Mouse (Mus musculus): Measurements from ENCODE around the gene BC025446. TPM values are rescaled to one million over a fixed set of nuclear protein-coding genes. Genes with fewer than 3 reads are reported as not detected.
"Not testable (repeated sequence)": the region's sequence is repeated elsewhere in the genome, so short reads cannot be mapped to it uniquely, and the experiment has no call there.

Gene BC025446
- total RNA-seq (2014; fragmentation: Nextera tagmentation) (not detected in 2 replicates), total RNA-seq (2017) (0.12 TPM in 1 of 2 replicates, not detected in the other), polyA plus RNA-seq (2012) (not detected in 2 replicates)

DNA sequence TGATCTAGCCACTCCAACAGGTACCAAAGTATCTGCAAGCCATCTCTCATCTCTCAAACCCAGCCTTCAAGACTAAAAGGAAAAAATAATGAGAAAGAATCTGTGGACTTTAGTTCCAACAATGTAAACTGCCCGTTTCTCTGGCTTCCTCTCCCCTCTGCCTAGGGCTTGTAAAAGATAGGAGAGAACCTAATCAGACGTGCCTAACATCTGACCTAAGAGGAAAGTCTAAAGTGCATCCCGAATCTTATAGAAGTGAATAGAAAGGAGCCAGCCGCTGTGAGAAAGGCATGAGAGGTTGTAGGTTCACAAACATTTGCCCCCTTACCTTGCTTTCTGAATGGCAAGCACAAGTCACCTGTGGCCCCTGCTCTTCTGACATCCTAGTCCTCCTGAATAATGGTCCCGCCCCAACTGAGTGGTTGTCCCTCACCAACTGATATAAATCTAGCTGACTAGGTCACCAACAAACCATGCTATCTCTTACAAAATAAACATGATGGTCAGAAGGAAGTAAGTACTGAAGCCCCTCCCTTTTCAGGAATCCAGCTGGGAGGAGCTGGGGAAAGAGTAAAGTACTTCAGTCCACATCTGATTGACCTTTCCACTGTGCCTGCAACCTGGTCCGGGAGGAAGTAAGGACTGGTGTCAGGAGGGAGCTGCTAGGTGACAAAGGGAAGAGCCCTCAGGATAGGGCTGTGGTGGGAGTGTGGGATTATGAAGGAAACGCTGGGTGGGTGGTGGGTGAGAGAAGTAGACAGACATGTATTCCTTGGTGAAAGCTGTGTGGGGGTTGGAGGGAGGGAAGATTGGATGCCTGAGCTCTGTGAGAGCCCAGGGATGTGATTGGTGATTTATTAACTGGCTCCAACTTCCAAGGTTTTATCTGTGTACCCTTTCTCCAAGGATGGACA lies at the start of gene BC025446:
TSS of gene BC025446 (plus strand) at position 599 of the 914 bp plus-strand sequence.
- ATAC-seq (ENCODE audit: extremely low read depth, insufficient number of reproducible peaks, low FRiP score, poor library complexity, severe bottlenecking), result no peak
- H3K4me3 ChIP-seq (ENCODE audit: low read depth, low read length), result no peak within 1 kb of the TSS
- H3K36me3 ChIP-seq (replicated peaks), result no peaks in the 10 kb centered on the region

DNA sequence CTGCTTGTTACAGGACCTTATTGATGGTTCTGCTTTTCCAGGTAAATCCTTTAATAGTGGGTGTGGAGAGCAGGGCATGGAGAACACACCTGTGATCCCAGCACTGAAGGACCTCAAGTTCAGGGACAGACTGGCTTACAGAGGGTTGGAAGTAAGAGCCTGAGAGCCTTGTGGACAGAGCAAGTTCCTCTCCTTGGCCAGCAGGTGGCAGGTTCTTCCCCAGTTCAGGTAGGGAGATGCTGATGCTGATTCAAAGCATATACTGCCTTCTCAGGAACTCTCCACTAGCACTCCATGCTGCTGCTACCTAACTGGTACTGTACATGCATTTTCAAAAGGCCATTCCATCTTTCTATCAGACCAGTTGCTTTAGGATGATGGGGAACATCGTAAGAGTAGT lies 40.7 kb upstream of the BC025446 start:
- Histone ChIP-seq H3K4me1 (ENCODE audit: insufficient read depth, low read depth, low read length) (no peaks in the 10 kb centered on the region), H3K27me3 (ENCODE audit: insufficient read depth, low read length) (no peaks in the 10 kb centered on the region), H3K4me3 (ENCODE audit: low read depth, low read length) (no peak overlapping the region), H3K36me3 (replicated peaks) (no peaks in the 10 kb centered on the region), H3K9me3 (replicated peaks) (peaks cover 22% of the 10 kb centered on the region)
- no peak for TF ChIP-seq CTCF (IDR thresholded peaks at IDR 0.05; ENCODE audit: low read depth, low read length)
- no peak for TF ChIP-seq GATA1 (IDR thresholded peaks at IDR 0.05; ENCODE audit: borderline replicate concordance, low read length)
- no peak for TF ChIP-seq TAL1 (conservative IDR thresholded peaks at IDR 0.05; ENCODE audit: low read depth, low read length)
- no peak for TF ChIP-seq POLR2AphosphoS5 (IDR thresholded peaks at IDR 0.05; ENCODE audit: insufficient replicate concordance, low read depth, low read length)
- TF ChIP-seq GATA2 (IDR thresholded peaks at IDR 0.05; ENCODE audit: borderline replicate concordance, low read depth, low read length), result no peak
- no peak for ATAC-seq (ENCODE audit: extremely low read depth, insufficient number of reproducible peaks, low FRiP score, poor library complexity, severe bottlenecking)
- no peak for DNase-seq (ENCODE audit: low spot score)

More for the DNA sequence above, at the start of gene BC025446:
- no peak for TF ChIP-seq POLR2AphosphoS5 (IDR thresholded peaks at IDR 0.05; ENCODE audit: insufficient replicate concordance, low read depth, low read length)
- TF ChIP-seq GATA2 (IDR thresholded peaks at IDR 0.05; ENCODE audit: borderline replicate concordance, low read depth, low read length), result no peak
- no peak for TF ChIP-seq CTCF (IDR thresholded peaks at IDR 0.05; ENCODE audit: low read depth, low read length)
- TF ChIP-seq GATA1 (IDR thresholded peaks at IDR 0.05; ENCODE audit: borderline replicate concordance, low read length), result no peak
- TF ChIP-seq TAL1 (conservative IDR thresholded peaks at IDR 0.05; ENCODE audit: low read depth, low read length), result no peak
- no peaks in the 10 kb centered on the region for H3K27me3 ChIP-seq (ENCODE audit: insufficient read depth, low read length)
- H3K4me1 ChIP-seq (ENCODE audit: insufficient read depth, low read depth, low read length), result no peaks in the 10 kb centered on the region
- DNase-seq (ENCODE audit: low spot score), result no peak
- peaks cover 47% of the 10 kb centered on the region for H3K9me3 ChIP-seq (replicated peaks)

DNA sequence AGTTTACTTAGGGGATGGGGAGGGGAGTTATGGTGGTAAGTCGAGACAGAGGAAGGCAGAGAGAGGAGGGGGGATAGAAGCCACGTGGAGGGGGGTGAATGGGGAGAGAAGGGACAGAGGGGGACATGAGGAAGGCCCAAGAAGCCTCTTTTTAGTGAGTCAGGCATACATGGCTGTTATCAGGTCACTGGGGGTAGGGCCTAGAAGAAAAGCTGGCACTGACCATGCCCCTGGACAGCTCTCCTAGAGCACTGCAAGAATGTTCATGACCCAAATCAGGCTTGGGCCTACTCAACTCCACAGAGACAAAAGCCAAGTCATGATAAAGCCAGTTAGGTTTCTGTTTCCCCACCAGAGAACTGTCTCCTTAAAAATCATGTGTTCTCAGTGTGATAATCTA lies 29.9 kb upstream of the BC025446 start:
- no peak overlapping the region for H3K4me3 ChIP-seq (ENCODE audit: low read depth, low read length)
- no peaks in the 10 kb centered on the region for H3K27me3 ChIP-seq (ENCODE audit: insufficient read depth, low read length)
- TF ChIP-seq GATA2 (IDR thresholded peaks at IDR 0.05; ENCODE audit: borderline replicate concordance, low read depth, low read length) (no peak), GATA1 (IDR thresholded peaks at IDR 0.05; ENCODE audit: borderline replicate concordance, low read length) (no peak), TAL1 (conservative IDR thresholded peaks at IDR 0.05; ENCODE audit: low read depth, low read length) (no peak), POLR2AphosphoS5 (IDR thresholded peaks at IDR 0.05; ENCODE audit: insufficient replicate concordance, low read depth, low read length) (no peak), CTCF (IDR thresholded peaks at IDR 0.05; ENCODE audit: low read depth, low read length) (no peak)
- no peaks in the 10 kb centered on the region for H3K4me1 ChIP-seq (ENCODE audit: insufficient read depth, low read depth, low read length)
- H3K9me3 ChIP-seq (replicated peaks), result peaks cover 31% of the 10 kb centered on the region
- DNase-seq (ENCODE audit: low spot score) (no peak), ATAC-seq (ENCODE audit: extremely low read depth, insufficient number of reproducible peaks, low FRiP score, poor library complexity, severe bottlenecking) (no peak)
- H3K36me3 ChIP-seq (replicated peaks), result no peaks in the 10 kb centered on the region

DNA sequence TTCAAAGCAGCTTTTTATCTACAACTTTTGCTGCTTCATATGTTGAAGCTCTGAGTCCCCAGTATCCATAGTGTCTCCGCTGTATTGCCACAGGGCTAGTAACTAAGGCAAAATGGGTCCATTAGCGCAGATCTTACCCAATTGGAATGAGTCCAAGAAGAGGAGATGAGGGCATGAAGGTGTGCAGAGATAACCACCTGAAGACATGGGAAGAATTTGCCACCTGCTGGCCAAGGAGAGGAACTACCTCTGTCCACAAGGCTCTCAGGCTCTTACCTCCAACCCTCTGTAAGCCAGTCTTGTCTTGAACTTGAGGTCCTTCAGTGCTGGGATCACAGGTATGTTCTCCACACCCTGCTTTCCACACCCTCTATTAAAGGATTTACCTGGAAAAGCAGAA lies 27.1 kb upstream of the BC025446 start:
- no peaks in the 10 kb centered on the region for H3K27me3 ChIP-seq (ENCODE audit: insufficient read depth, low read length)
- TF ChIP-seq GATA1 (IDR thresholded peaks at IDR 0.05; ENCODE audit: borderline replicate concordance, low read length), result no peak
- no peak for TF ChIP-seq CTCF (IDR thresholded peaks at IDR 0.05; ENCODE audit: low read depth, low read length)
- TF ChIP-seq TAL1 (conservative IDR thresholded peaks at IDR 0.05; ENCODE audit: low read depth, low read length), result no peak
- TF ChIP-seq POLR2AphosphoS5 (IDR thresholded peaks at IDR 0.05; ENCODE audit: insufficient replicate concordance, low read depth, low read length), result no peak
- no peak for TF ChIP-seq GATA2 (IDR thresholded peaks at IDR 0.05; ENCODE audit: borderline replicate concordance, low read depth, low read length)
- H3K36me3 ChIP-seq (replicated peaks), result no peaks in the 10 kb centered on the region
- H3K4me1 ChIP-seq (ENCODE audit: insufficient read depth, low read depth, low read length), result no peaks in the 10 kb centered on the region
- no peak for DNase-seq (ENCODE audit: low spot score)
- no peak overlapping the region for H3K4me3 ChIP-seq (ENCODE audit: low read depth, low read length)
- ATAC-seq (ENCODE audit: extremely low read depth, insufficient number of reproducible peaks, low FRiP score, poor library complexity, severe bottlenecking), result 0 out of 2 replicates have a peak, but pooled peaks have one; percentile 15
- H3K9me3 ChIP-seq (replicated peaks), result peaks cover 37% of the 10 kb centered on the region

DNA sequence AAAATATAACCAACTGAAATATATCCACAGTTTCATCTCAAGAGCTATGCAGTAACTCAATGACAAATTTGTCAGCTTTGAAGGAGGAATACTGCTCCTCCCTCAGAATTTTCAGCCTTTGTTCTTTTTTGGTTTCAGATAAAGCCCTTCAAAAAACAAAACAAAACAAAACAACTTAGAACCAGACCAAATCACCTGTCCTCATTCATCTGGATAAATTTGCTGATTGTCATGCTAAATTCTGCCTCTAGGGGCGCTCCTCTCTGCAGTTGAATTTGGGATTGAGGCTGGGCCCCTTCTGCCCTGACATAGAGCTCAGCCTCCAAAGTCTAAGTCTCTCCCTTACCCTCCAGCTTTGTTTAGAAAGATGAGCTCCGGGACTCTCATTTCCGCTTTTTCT lies 25.6 kb upstream of the BC025446 start:
- not testable (repeated sequence) for ATAC-seq (ENCODE audit: extremely low read depth, insufficient number of reproducible peaks, low FRiP score, poor library complexity, severe bottlenecking); DNase-seq (ENCODE audit: low spot score); H3K27me3 ChIP-seq (ENCODE audit: insufficient read depth, low read length); H3K4me1 ChIP-seq (ENCODE audit: insufficient read depth, low read depth, low read length); H3K4me3 ChIP-seq (ENCODE audit: low read depth, low read length); H3K36me3 ChIP-seq (replicated peaks)
- H3K9me3 ChIP-seq (replicated peaks), result peaks cover 43% of the 10 kb centered on the region

DNA sequence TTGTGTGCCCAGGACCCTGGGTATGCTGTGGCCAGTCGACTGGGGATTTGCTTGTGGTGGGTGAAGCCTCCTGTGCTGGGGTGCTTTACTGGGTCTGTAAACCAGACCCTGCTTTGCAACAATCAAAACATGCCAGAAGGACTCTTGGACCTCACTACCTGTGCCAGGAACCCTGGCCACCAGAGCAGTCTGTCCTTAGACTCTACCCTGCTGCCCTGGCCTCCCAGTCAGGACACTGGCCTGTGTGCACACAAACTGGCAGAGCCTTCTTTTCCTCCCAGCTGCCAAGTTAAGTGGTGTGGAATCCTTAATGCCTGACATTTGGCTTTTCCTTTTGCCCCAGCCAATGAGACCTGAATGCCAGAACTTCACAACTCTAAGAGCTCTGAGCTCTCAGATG lies 655 bp downstream of the BC025446 start:
- Histone ChIP-seq H3K36me3 (replicated peaks) (no peaks in the 10 kb centered on the region), H3K4me3 (ENCODE audit: low read depth, low read length) (no peak overlapping the region), H3K9me3 (replicated peaks) (peaks cover 53% of the 10 kb centered on the region), H3K27me3 (ENCODE audit: insufficient read depth, low read length) (no peaks in the 10 kb centered on the region), H3K4me1 (ENCODE audit: insufficient read depth, low read depth, low read length) (no peaks in the 10 kb centered on the region)
- DNase-seq (ENCODE audit: low spot score) (no peak), ATAC-seq (ENCODE audit: extremely low read depth, insufficient number of reproducible peaks, low FRiP score, poor library complexity, severe bottlenecking) (no peak)
- TF ChIP-seq TAL1 (conservative IDR thresholded peaks at IDR 0.05; ENCODE audit: low read depth, low read length) (no peak), POLR2AphosphoS5 (IDR thresholded peaks at IDR 0.05; ENCODE audit: insufficient replicate concordance, low read depth, low read length) (no peak), GATA2 (IDR thresholded peaks at IDR 0.05; ENCODE audit: borderline replicate concordance, low read depth, low read length) (no peak), GATA1 (IDR thresholded peaks at IDR 0.05; ENCODE audit: borderline replicate concordance, low read length) (no peak), CTCF (IDR thresholded peaks at IDR 0.05; ENCODE audit: low read depth, low read length) (no peak)

Measured in G1E (cell line).